Mouse (Mus musculus): Measurements from ENCODE around the gene Ppp1ca. TPM values are rescaled to one million over a fixed set of nuclear protein-coding genes. Genes with fewer than 3 reads are reported as not detected.

Gene Ppp1ca
- polyA plus RNA-seq, 1 experiment, result 204 TPM

GRCm38 (mm10) chr19:4170723-4171392 lies 21.0 kb upstream of the Ppp1ca start:
- H3K27ac ChIP-seq (ENCODE audit: control insufficient read depth, insufficient read depth, low read depth, low read length, poor library complexity), result peak overlapping the region; percentile 65
- WGBS, result 74% methylated on average over 10 of the region's 10 CpGs
- peaks cover 10% of the 10 kb centered on the region for H3K4me1 ChIP-seq (ENCODE audit: control insufficient read depth, insufficient read depth, low read length)
- H3K4me3 ChIP-seq (replicated peaks; ENCODE audit: control insufficient read depth, low read depth, low read length), result no peak overlapping the region
- TF ChIP-seq POLR2A (IDR thresholded peaks at IDR 0.05; ENCODE audit: borderline replicate concordance, control insufficient read depth, low read depth, low read length) (no peak), CTCF (IDR thresholded peaks at IDR 0.05; ENCODE audit: control insufficient read depth, insufficient read depth, low read length) (no peak)

GRCm38 (mm10) chr19:4171393-4172290 lies 20.2 kb upstream of the Ppp1ca start:
- TF ChIP-seq POLR2A (IDR thresholded peaks at IDR 0.05; ENCODE audit: borderline replicate concordance, control insufficient read depth, low read depth, low read length), result 0 out of 2 replicates have a peak, but pooled peaks have one; percentile 34
- TF ChIP-seq CTCF (IDR thresholded peaks at IDR 0.05; ENCODE audit: control insufficient read depth, insufficient read depth, low read length), result no peak
- Histone ChIP-seq H3K27ac (ENCODE audit: control insufficient read depth, insufficient read depth, low read depth, low read length, poor library complexity) (peak overlapping the region; percentile 65), H3K4me3 (replicated peaks; ENCODE audit: control insufficient read depth, low read depth, low read length) (no peak overlapping the region), H3K4me1 (ENCODE audit: control insufficient read depth, insufficient read depth, low read length) (peaks cover 10% of the 10 kb centered on the region)
- 19% methylated on average over 13 of the region's 13 CpGs for WGBS

GRCm38 (mm10) chr19:4172925-4173324 lies 18.9 kb upstream of the Ppp1ca start:
- H3K4me3 ChIP-seq (replicated peaks; ENCODE audit: control insufficient read depth, low read depth, low read length), result no peak overlapping the region
- 73% methylated on average over 11 of the region's 11 CpGs for WGBS
- H3K4me1 ChIP-seq (ENCODE audit: control insufficient read depth, insufficient read depth, low read length), result peaks cover 10% of the 10 kb centered on the region
- H3K27ac ChIP-seq (ENCODE audit: control insufficient read depth, insufficient read depth, low read depth, low read length, poor library complexity), result no peak overlapping the region
- TF ChIP-seq POLR2A (IDR thresholded peaks at IDR 0.05; ENCODE audit: borderline replicate concordance, control insufficient read depth, low read depth, low read length) (no peak), CTCF (IDR thresholded peaks at IDR 0.05; ENCODE audit: control insufficient read depth, insufficient read depth, low read length) (no peak)

GRCm38 (mm10) chr19:4175368-4175947 lies 16.4 kb upstream of the Ppp1ca start, which contains the start of gene Carns1:
Carns1 (minus strand) TSS chr19:4175479.
- H3K27ac ChIP-seq (ENCODE audit: control insufficient read depth, insufficient read depth, low read depth, low read length, poor library complexity), result no peak within 1 kb of the TSS
- 73% methylated on average over 11 of the region's 11 CpGs for WGBS
- TF ChIP-seq CTCF (IDR thresholded peaks at IDR 0.05; ENCODE audit: control insufficient read depth, insufficient read depth, low read length) (no peak), POLR2A (IDR thresholded peaks at IDR 0.05; ENCODE audit: borderline replicate concordance, control insufficient read depth, low read depth, low read length) (no peak)
- no peak within 1 kb of the TSS for H3K4me3 ChIP-seq (replicated peaks; ENCODE audit: control insufficient read depth, low read depth, low read length)
- peaks cover 8% of the 10 kb centered on the region for H3K4me1 ChIP-seq (ENCODE audit: control insufficient read depth, insufficient read depth, low read length)

GRCm38 (mm10) chr19:4180411-4180810 lies 11.5 kb upstream of the Ppp1ca start:
- Histone ChIP-seq H3K4me1 (ENCODE audit: control insufficient read depth, insufficient read depth, low read length) (peaks cover 11% of the 10 kb centered on the region), H3K27ac (ENCODE audit: control insufficient read depth, insufficient read depth, low read depth, low read length, poor library complexity) (peak overlapping the region; percentile 25), H3K4me3 (replicated peaks; ENCODE audit: control insufficient read depth, low read depth, low read length) (no peak overlapping the region)
- no peak for TF ChIP-seq POLR2A (IDR thresholded peaks at IDR 0.05; ENCODE audit: borderline replicate concordance, control insufficient read depth, low read depth, low read length)
- 53% methylated on average over 7 of the region's 7 CpGs for WGBS

- Histone ChIP-seq H3K4me1 (ENCODE audit: control insufficient read depth, insufficient read depth, low read length) (peaks cover 22% of the 10 kb centered on the region), H3K27ac (ENCODE audit: control insufficient read depth, insufficient read depth, low read depth, low read length, poor library complexity) (peak overlapping the region; percentile 26; the same call in 1 of the 2 replicates), H3K4me3 (replicated peaks; ENCODE audit: control insufficient read depth, low read depth, low read length) (no peak overlapping the region)
- no peak for TF ChIP-seq POLR2A (IDR thresholded peaks at IDR 0.05; ENCODE audit: borderline replicate concordance, control insufficient read depth, low read depth, low read length)
- no peak for TF ChIP-seq CTCF (IDR thresholded peaks at IDR 0.05; ENCODE audit: control insufficient read depth, insufficient read depth, low read length)
- 35% methylated on average over 3 of the region's 3 CpGs for WGBS
Observed at GRCm38 (mm10) chr19:4181892-4182291, 10.0 kb upstream of the Ppp1ca start.

- TF ChIP-seq CTCF (IDR thresholded peaks at IDR 0.05; ENCODE audit: control insufficient read depth, insufficient read depth, low read length) (no peak), POLR2A (IDR thresholded peaks at IDR 0.05; ENCODE audit: borderline replicate concordance, control insufficient read depth, low read depth, low read length) (no peak)
- Histone ChIP-seq H3K4me1 (ENCODE audit: control insufficient read depth, insufficient read depth, low read length) (peaks cover 30% of the 10 kb centered on the region), H3K27ac (ENCODE audit: control insufficient read depth, insufficient read depth, low read depth, low read length, poor library complexity) (no peak overlapping the region), H3K4me3 (replicated peaks; ENCODE audit: control insufficient read depth, low read depth, low read length) (no peak overlapping the region)
- 80% methylated on average over 2 of the region's 2 CpGs for WGBS
Observed at GRCm38 (mm10) chr19:4183689-4184088, 8.2 kb upstream of the Ppp1ca start.
